Mouse (Mus musculus) E14TG2a.4 (cell line): ENCODE data around the gene Rnf157.

Source experiments
- CTCF ChIP-seq: conservative IDR thresholded peaks from 2 replicates; pipeline ENCODE4 v1.5.1; 2014; ENCODE audit warnings: low read length
- NANOG ChIP-seq: IDR thresholded peaks from 2 replicates; pipeline ENCODE4 v1.6.1; 2014; ENCODE audit warnings: borderline replicate concordance, low read length, mixed read lengths
- POU5F1 ChIP-seq: IDR thresholded peaks from 2 replicates; pipeline ENCODE4 v1.6.1; 2014; ENCODE audit warnings: low read length, borderline replicate concordance

- no peak for TF ChIP-seq CTCF
- TF ChIP-seq NANOG: no peak
- no peak for TF ChIP-seq POU5F1
These were observed 20.8 kb upstream of the Rnf157 start, which contains the start of gene Ubald2 for GRCm38 (mm10) chr11:116433356-116434286.
